Mouse (Mus musculus): ENCODE data around the gene Gas2. TPM values are rescaled to one million over a fixed set of nuclear protein-coding genes. Genes with fewer than 3 reads are reported as not detected.

The Gas2 gene
- polyA plus RNA-seq, 1 experiment from 2014 or later = 3.1 TPM

- H3K27me3 ChIP-seq (ENCODE audit: control insufficient read depth, insufficient read depth, low read depth, low read length) = no peaks in the 10 kb centered on the region
- H3K4me2 ChIP-seq (ENCODE audit: low read depth, low read length) = no peak overlapping the region
- H3K4me1 ChIP-seq (ENCODE audit: control insufficient read depth, low read depth, low read length) = no peaks in the 10 kb centered on the region
- no peaks in the 10 kb centered on the region for H3K9me3 ChIP-seq (replicated peaks; ENCODE audit: control insufficient read depth, low read length)
- no peak for ATAC-seq (ENCODE audit: low read depth)
- no peaks in the 10 kb centered on the region for H3K36me3 ChIP-seq (ENCODE audit: control insufficient read depth, insufficient read depth)
- WGBS (ENCODE audit: insufficient replicate concordance) = 57% methylated on average over 7 of the region's 7 CpGs
- no peak overlapping the region for H3K4me3 ChIP-seq (ENCODE audit: low read depth, low read length)
- H3K27ac ChIP-seq (ENCODE audit: low read length) = no peak overlapping the region
- H3K9ac ChIP-seq (ENCODE audit: low read depth, low read length) = no peak overlapping the region
Observed at GRCm38 (mm10) chr7:51840515-51840914, 21.3 kb upstream of the Gas2 start.

- WGBS (ENCODE audit: insufficient replicate concordance) = 48% methylated on average over 6 of the region's 6 CpGs
- Histone ChIP-seq H3K27ac (ENCODE audit: low read length) (no peak overlapping the region), H3K36me3 (ENCODE audit: control insufficient read depth, insufficient read depth) (no peaks in the 10 kb centered on the region), H3K4me2 (ENCODE audit: low read depth, low read length) (no peak overlapping the region), H3K9ac (ENCODE audit: low read depth, low read length) (no peak overlapping the region), H3K9me3 (replicated peaks; ENCODE audit: control insufficient read depth, low read length) (no peaks in the 10 kb centered on the region), H3K27me3 (ENCODE audit: control insufficient read depth, insufficient read depth, low read depth, low read length) (no peaks in the 10 kb centered on the region), H3K4me1 (ENCODE audit: control insufficient read depth, low read depth, low read length) (no peaks in the 10 kb centered on the region), H3K4me3 (ENCODE audit: low read depth, low read length) (no peak overlapping the region)
- peak; percentile 41; the same call in 1 of the 2 replicates for ATAC-seq (ENCODE audit: low read depth)
Observed at GRCm38 (mm10) chr7:51850877-51851276, 10.9 kb upstream of the Gas2 start.

GRCm38 (mm10) chr7:51851890-51852507 lies 9.8 kb upstream of the Gas2 start:
- ATAC-seq (ENCODE audit: low read depth) = no peak
- Histone ChIP-seq H3K27me3 (ENCODE audit: control insufficient read depth, insufficient read depth, low read depth, low read length) (no peaks in the 10 kb centered on the region), H3K4me2 (ENCODE audit: low read depth, low read length) (no peak overlapping the region), H3K36me3 (ENCODE audit: control insufficient read depth, insufficient read depth) (no peaks in the 10 kb centered on the region), H3K9me3 (replicated peaks; ENCODE audit: control insufficient read depth, low read length) (no peaks in the 10 kb centered on the region), H3K4me3 (ENCODE audit: low read depth, low read length) (no peak overlapping the region), H3K27ac (ENCODE audit: low read length) (no peak overlapping the region), H3K9ac (ENCODE audit: low read depth, low read length) (no peak overlapping the region), H3K4me1 (ENCODE audit: control insufficient read depth, low read depth, low read length) (no peaks in the 10 kb centered on the region)
- WGBS (ENCODE audit: insufficient replicate concordance) = 74% methylated on average over 5 of the region's 5 CpGs

- Histone ChIP-seq H3K4me1 (ENCODE audit: control insufficient read depth, low read depth, low read length) (peaks cover 18% of the 10 kb centered on the region), H3K9me3 (replicated peaks; ENCODE audit: control insufficient read depth, low read length) (no peaks in the 10 kb centered on the region), H3K27me3 (ENCODE audit: control insufficient read depth, insufficient read depth, low read depth, low read length) (no peaks in the 10 kb centered on the region), H3K4me2 (ENCODE audit: low read depth, low read length) (peak within 1 kb of the TSS; percentile 94), H3K36me3 (ENCODE audit: control insufficient read depth, insufficient read depth) (no peaks in the 10 kb centered on the region; the same call in 1 of the 2 replicates), H3K27ac (ENCODE audit: low read length) (peak within 1 kb of the TSS; percentile 91), H3K9ac (ENCODE audit: low read depth, low read length) (peak within 1 kb of the TSS; percentile 84), H3K4me3 (ENCODE audit: low read depth, low read length) (peak within 1 kb of the TSS; percentile 87)
- under 1% methylated on average over 42 of the region's 43 CpGs for WGBS (ENCODE audit: insufficient replicate concordance)
- peak; percentile 96 for ATAC-seq (ENCODE audit: low read depth)
Observed at GRCm38 (mm10) chr7:51862097-51862492, 280 bp downstream of the Gas2 start, which contains the start of gene Fancf. TSS of gene Fancf (minus strand) at chr7:51862267.

GRCm38 (mm10) chr7:51862842-51863241 lies 1.0 kb downstream of the Gas2 start:
- H3K27me3 ChIP-seq (ENCODE audit: control insufficient read depth, insufficient read depth, low read depth, low read length) = no peaks in the 10 kb centered on the region
- H3K4me3 ChIP-seq (ENCODE audit: low read depth, low read length) = peak overlapping the region; percentile 87
- H3K27ac ChIP-seq (ENCODE audit: low read length) = peak overlapping the region; percentile 83
- no peak for ATAC-seq (ENCODE audit: low read depth)
- H3K4me1 ChIP-seq (ENCODE audit: control insufficient read depth, low read depth, low read length) = peaks cover 18% of the 10 kb centered on the region
- peak overlapping the region; percentile 92 for H3K4me2 ChIP-seq (ENCODE audit: low read depth, low read length)
- 39% methylated on average over 3 of the region's 3 CpGs for WGBS (ENCODE audit: insufficient replicate concordance)
- no peaks in the 10 kb centered on the region; the same call in 1 of the 2 replicates for H3K36me3 ChIP-seq (ENCODE audit: control insufficient read depth, insufficient read depth)
- no peaks in the 10 kb centered on the region for H3K9me3 ChIP-seq (replicated peaks; ENCODE audit: control insufficient read depth, low read length)
- peak overlapping the region; percentile 79 for H3K9ac ChIP-seq (ENCODE audit: low read depth, low read length)

GRCm38 (mm10) chr7:51865336-51865735 lies 3.5 kb downstream of the Gas2 start:
- H3K4me2 ChIP-seq (ENCODE audit: low read depth, low read length) = no peak overlapping the region
- no peak for ATAC-seq (ENCODE audit: low read depth)
- H3K36me3 ChIP-seq (ENCODE audit: control insufficient read depth, insufficient read depth) = no peaks in the 10 kb centered on the region
- no peak overlapping the region for H3K4me3 ChIP-seq (ENCODE audit: low read depth, low read length)
- peaks cover 16% of the 10 kb centered on the region for H3K4me1 ChIP-seq (ENCODE audit: control insufficient read depth, low read depth, low read length)
- no peaks in the 10 kb centered on the region for H3K27me3 ChIP-seq (ENCODE audit: control insufficient read depth, insufficient read depth, low read depth, low read length)
- WGBS (ENCODE audit: insufficient replicate concordance) = 68% methylated on average over 1 of the region's 1 CpGs
- H3K9me3 ChIP-seq (replicated peaks; ENCODE audit: control insufficient read depth, low read length) = no peaks in the 10 kb centered on the region
- no peak overlapping the region; the same call in 1 of the 2 replicates for H3K9ac ChIP-seq (ENCODE audit: low read depth, low read length)
- H3K27ac ChIP-seq (ENCODE audit: low read length) = no peak overlapping the region

- H3K9me3 ChIP-seq (replicated peaks; ENCODE audit: control insufficient read depth, low read length) = no peaks in the 10 kb centered on the region
- H3K4me1 ChIP-seq (ENCODE audit: control insufficient read depth, low read depth, low read length) = peaks cover 5% of the 10 kb centered on the region
- no peak overlapping the region for H3K4me2 ChIP-seq (ENCODE audit: low read depth, low read length)
- no peak for ATAC-seq (ENCODE audit: low read depth)
- no peaks in the 10 kb centered on the region for H3K27me3 ChIP-seq (ENCODE audit: control insufficient read depth, insufficient read depth, low read depth, low read length)
- 62% methylated on average over 1 of the region's 1 CpGs for WGBS (ENCODE audit: insufficient replicate concordance)
- H3K36me3 ChIP-seq (ENCODE audit: control insufficient read depth, insufficient read depth) = no peaks in the 10 kb centered on the region
- H3K27ac ChIP-seq (ENCODE audit: low read length) = no peak overlapping the region
- H3K4me3 ChIP-seq (ENCODE audit: low read depth, low read length) = no peak overlapping the region
- no peak overlapping the region for H3K9ac ChIP-seq (ENCODE audit: low read depth, low read length)
Observed at GRCm38 (mm10) chr7:51867983-51868382, 6.2 kb downstream of the Gas2 start.

- Histone ChIP-seq H3K9ac (ENCODE audit: low read depth, low read length) (no peak overlapping the region), H3K4me2 (ENCODE audit: low read depth, low read length) (no peak overlapping the region), H3K27ac (ENCODE audit: low read length) (no peak overlapping the region), H3K9me3 (replicated peaks; ENCODE audit: control insufficient read depth, low read length) (no peaks in the 10 kb centered on the region), H3K27me3 (ENCODE audit: control insufficient read depth, insufficient read depth, low read depth, low read length) (no peaks in the 10 kb centered on the region), H3K4me3 (ENCODE audit: low read depth, low read length) (no peak overlapping the region), H3K36me3 (ENCODE audit: control insufficient read depth, insufficient read depth) (no peaks in the 10 kb centered on the region), H3K4me1 (ENCODE audit: control insufficient read depth, low read depth, low read length) (no peaks in the 10 kb centered on the region)
- WGBS (ENCODE audit: insufficient replicate concordance) = 57% methylated on average over 1 of the region's 1 CpGs
- ATAC-seq (ENCODE audit: low read depth) = no peak
Observed at GRCm38 (mm10) chr7:51872041-51872440, 10.2 kb downstream of the Gas2 start.

GRCm38 (mm10) chr7:51872597-51872996 lies 10.8 kb downstream of the Gas2 start:
- H3K27me3 ChIP-seq (ENCODE audit: control insufficient read depth, insufficient read depth, low read depth, low read length) = no peaks in the 10 kb centered on the region
- H3K9me3 ChIP-seq (replicated peaks; ENCODE audit: control insufficient read depth, low read length) = no peaks in the 10 kb centered on the region
- H3K27ac ChIP-seq (ENCODE audit: low read length) = no peak overlapping the region
- H3K36me3 ChIP-seq (ENCODE audit: control insufficient read depth, insufficient read depth) = no peaks in the 10 kb centered on the region
- H3K9ac ChIP-seq (ENCODE audit: low read depth, low read length) = no peak overlapping the region
- H3K4me1 ChIP-seq (ENCODE audit: control insufficient read depth, low read depth, low read length) = no peaks in the 10 kb centered on the region
- H3K4me2 ChIP-seq (ENCODE audit: low read depth, low read length) = no peak overlapping the region
- ATAC-seq (ENCODE audit: low read depth) = no peak
- H3K4me3 ChIP-seq (ENCODE audit: low read depth, low read length) = no peak overlapping the region
